Mouse (Mus musculus): ENCODE measurements around the gene Ifnk. TPM values are rescaled to one million over a fixed set of nuclear protein-coding genes. Genes with fewer than 3 reads are reported as not detected.

Ifnk gene
- polyA plus RNA-seq, 1 experiment from 2014 or later: not detected

DNA sequence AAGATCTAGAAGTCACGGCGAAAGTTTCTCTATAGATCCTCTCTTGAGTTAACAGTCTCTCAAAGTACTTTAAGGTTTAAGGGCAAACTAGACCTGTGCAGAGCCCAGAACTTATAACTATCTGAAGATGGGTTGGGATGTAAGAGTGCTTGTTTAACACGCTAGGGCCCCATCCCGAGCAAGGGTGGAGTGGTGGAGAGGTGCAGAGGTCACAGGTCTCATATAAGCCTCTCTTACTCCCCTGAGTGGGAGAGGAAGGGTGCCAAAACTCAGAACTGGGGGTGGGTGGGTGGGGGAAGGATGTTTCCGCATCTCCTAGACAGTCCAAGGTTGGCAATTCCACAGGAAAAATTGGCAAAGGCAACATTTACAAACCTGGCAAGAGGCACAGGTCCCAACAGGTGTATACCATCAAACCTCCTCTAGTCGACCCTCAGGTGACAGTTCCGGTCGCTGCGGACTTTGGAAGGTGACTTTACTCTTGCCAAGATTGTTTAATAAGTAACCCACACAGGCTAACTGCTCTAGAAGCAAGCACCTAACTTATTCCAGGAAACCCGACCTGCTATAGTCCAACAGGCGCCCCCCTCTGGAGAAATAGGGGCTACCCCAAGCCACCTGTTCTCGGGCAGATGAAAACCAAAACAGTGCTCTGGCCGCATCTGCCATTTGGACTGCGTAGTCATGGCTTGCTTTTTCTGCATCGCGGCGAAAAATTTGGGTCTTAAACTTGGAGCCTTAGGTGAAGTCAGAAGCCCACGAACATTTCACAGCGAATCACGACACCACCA, 3.5 kb downstream of the Ifnk start:
- H3K9ac ChIP-seq (ENCODE audit: low read length): peak overlapping the region; percentile 74
- no peak for ATAC-seq (ENCODE audit: insufficient number of reproducible peaks, insufficient read depth, low FRiP score, low read depth)
- H3K9me3 ChIP-seq (ENCODE audit: control insufficient read depth, low read length): no peaks in the 10 kb centered on the region
- H3K4me3 ChIP-seq (ENCODE audit: control insufficient read depth in 1 of 2, insufficient read depth in 1 of 2, low read depth in 1 of 2, low read length in 2 of 2): peak overlapping the region; percentile 73 to 75
- peak overlapping the region; percentile 94 for H3K4me2 ChIP-seq (ENCODE audit: low read length)
- H3K27ac ChIP-seq (replicated peaks in 1 of 2; ENCODE audit: control insufficient read depth in 1 of 2, insufficient read depth in 1 of 2, low read depth in 2 of 2, low read length in 2 of 2): no peak overlapping the region
- 27% methylated on average over 20 of the region's 20 CpGs for WGBS
- H3K36me3 ChIP-seq (ENCODE audit: control insufficient read depth, insufficient read depth, low read length): no peaks in the 10 kb centered on the region
- H3K27me3 ChIP-seq (ENCODE audit: control insufficient read depth, insufficient read depth, low read length): no peaks in the 10 kb centered on the region; the same call in 1 of the 2 replicates
- H3K4me1 ChIP-seq (ENCODE audit: control insufficient read depth in 2 of 2, insufficient read depth in 2 of 2, low read length in 2 of 2): peaks cover 4 to 5% of the 10 kb centered on the region in 2 experiments; a peak in 3 of 4 replicates

DNA sequence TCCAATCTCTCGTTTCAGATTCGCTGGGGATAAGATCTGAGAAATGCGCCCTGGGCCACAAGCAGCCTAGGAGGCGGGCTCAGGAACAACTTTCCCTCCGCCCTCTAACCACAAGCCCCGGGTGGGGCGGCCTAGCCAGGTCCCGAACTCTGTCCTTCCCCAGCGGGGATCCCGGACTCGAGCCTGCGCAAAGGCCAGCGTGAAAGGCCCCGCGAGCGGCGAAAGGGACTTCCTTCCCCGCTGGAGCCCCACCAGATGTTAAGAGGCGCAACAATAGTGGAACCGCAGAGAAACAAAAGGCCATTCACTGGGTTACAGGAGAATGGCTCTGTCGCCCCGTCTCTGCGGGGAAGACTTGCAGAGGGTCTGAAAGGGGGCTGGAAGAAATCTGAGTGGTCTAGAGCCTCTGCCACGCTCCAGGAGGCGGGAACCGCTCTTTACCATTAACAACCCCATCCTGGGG, 4.3 kb downstream of the Ifnk start:
- no peak for ATAC-seq (ENCODE audit: insufficient number of reproducible peaks, insufficient read depth, low FRiP score, low read depth)
- Histone ChIP-seq H3K36me3 (ENCODE audit: control insufficient read depth, insufficient read depth, low read length) (no peaks in the 10 kb centered on the region), H3K9me3 (ENCODE audit: control insufficient read depth, low read length) (no peaks in the 10 kb centered on the region), H3K4me1 (ENCODE audit: control insufficient read depth in 2 of 2, insufficient read depth in 2 of 2, low read length in 2 of 2) (peaks cover 4 to 5% of the 10 kb centered on the region in 2 experiments; a peak in 3 of 4 replicates), H3K27ac (replicated peaks in 1 of 2; ENCODE audit: control insufficient read depth in 1 of 2, insufficient read depth in 1 of 2, low read depth in 2 of 2, low read length in 2 of 2) (no peak overlapping the region), H3K9ac (ENCODE audit: low read length) (peak overlapping the region; percentile 74), H3K27me3 (ENCODE audit: control insufficient read depth, insufficient read depth, low read length) (no peaks in the 10 kb centered on the region; the same call in 1 of the 2 replicates), H3K4me2 (ENCODE audit: low read length) (peak overlapping the region; percentile 94), H3K4me3 (ENCODE audit: control insufficient read depth in 1 of 2, insufficient read depth in 1 of 2, low read depth in 1 of 2, low read length in 2 of 2) (peak overlapping the region; percentile 73 to 75)
- under 1% methylated on average over 26 of the region's 26 CpGs for WGBS

DNA sequence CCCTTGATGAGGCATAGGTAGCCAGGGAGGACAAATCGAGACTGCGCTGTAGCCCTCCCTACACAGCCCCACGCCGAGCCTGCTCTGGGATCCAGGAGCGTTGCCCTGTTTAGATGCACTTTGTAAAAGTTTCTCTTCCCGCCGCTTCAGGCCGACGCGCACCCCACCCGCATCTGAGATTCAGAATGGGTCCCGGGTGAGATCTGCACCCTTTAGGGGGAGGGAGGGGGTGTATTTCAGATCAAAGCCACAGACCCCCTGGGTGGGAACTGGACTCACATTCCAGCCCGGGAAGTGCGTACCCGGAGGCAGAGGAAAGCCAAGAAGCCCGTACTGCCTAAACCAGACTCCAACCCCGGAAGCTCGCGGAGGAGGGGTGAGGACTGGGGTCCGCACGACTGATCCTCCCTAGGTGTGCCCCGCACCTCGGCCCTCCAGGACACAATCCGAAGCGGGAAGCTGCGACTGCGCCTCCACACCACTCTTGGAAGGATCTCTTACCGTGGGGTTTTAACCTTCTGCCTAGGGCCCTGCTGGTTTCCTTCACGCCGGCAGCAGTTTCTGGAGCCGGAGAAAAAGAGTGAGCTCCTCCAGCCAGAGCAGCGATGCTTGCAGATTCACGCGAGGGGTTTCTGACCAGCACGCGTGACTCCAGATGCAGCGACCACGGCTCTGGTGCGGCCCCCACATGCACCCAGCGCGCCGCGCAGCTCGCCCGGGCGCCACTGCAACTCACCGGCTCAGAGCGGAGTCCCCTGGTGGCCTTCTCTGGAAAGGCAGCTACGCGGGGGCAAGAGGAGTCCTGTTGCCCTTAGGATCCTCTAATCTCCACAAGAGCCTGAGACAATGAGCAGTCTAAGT, 5.1 kb downstream of the Ifnk start, which contains the start of gene Mob3b:
TSS of gene Mob3b (minus strand) at position 734 of the 861 bp plus-strand sequence.
- ATAC-seq (ENCODE audit: insufficient number of reproducible peaks, insufficient read depth, low FRiP score, low read depth): peak; percentile 82
- Histone ChIP-seq H3K36me3 (ENCODE audit: control insufficient read depth, insufficient read depth, low read length) (no peaks in the 10 kb centered on the region), H3K4me3 (ENCODE audit: control insufficient read depth in 1 of 2, insufficient read depth in 1 of 2, low read depth in 1 of 2, low read length in 2 of 2) (peak within 1 kb of the TSS; percentile 73 to 75), H3K4me1 (ENCODE audit: control insufficient read depth in 2 of 2, insufficient read depth in 2 of 2, low read length in 2 of 2) (peaks cover 4 to 5% of the 10 kb centered on the region in 2 experiments; a peak in 3 of 4 replicates), H3K9ac (ENCODE audit: low read length) (peak within 1 kb of the TSS; percentile 74), H3K9me3 (ENCODE audit: control insufficient read depth, low read length) (no peaks in the 10 kb centered on the region), H3K27me3 (ENCODE audit: control insufficient read depth, insufficient read depth, low read length) (no peaks in the 10 kb centered on the region; the same call in 1 of the 2 replicates), H3K27ac (replicated peaks in 1 of 2; ENCODE audit: control insufficient read depth in 1 of 2, insufficient read depth in 1 of 2, low read depth in 2 of 2, low read length in 2 of 2) (no peak within 1 kb of the TSS), H3K4me2 (ENCODE audit: low read length) (peak within 1 kb of the TSS; percentile 94)
- WGBS: under 1% methylated on average over 50 of the region's 50 CpGs

DNA sequence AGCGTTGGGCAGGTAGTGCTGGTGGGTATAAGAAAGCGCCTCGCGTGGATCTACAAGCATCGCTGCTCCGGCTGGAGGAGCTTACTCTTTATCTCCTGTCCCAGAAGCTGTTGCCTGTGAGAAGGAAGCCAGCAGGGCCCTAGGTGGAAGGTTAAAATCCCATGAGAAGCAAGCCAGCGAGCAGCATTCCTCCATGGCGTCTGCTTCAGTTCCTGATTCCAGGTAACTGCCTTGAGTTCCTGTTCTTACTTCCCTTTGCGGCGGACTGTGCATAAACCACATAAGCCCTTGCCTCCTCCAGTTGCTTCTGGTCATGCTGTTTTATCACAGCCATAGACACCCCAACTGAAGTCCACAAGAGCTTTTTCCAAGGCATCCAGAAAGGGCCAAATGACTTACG, 6.0 kb downstream of the Ifnk start:
- no peak overlapping the region for H3K27ac ChIP-seq (replicated peaks in 1 of 2; ENCODE audit: control insufficient read depth in 1 of 2, insufficient read depth in 1 of 2, low read depth in 2 of 2, low read length in 2 of 2)
- H3K36me3 ChIP-seq (ENCODE audit: control insufficient read depth, insufficient read depth, low read length): no peaks in the 10 kb centered on the region
- H3K9me3 ChIP-seq (ENCODE audit: control insufficient read depth, low read length): no peaks in the 10 kb centered on the region
- 49% methylated on average over 11 of the region's 11 CpGs for WGBS
- H3K4me3 ChIP-seq (ENCODE audit: control insufficient read depth in 1 of 2, insufficient read depth in 1 of 2, low read depth in 1 of 2, low read length in 2 of 2): no peak overlapping the region
- ATAC-seq (ENCODE audit: insufficient number of reproducible peaks, insufficient read depth, low FRiP score, low read depth): no peak
- H3K4me1 ChIP-seq (ENCODE audit: control insufficient read depth in 2 of 2, insufficient read depth in 2 of 2, low read length in 2 of 2): peaks cover 4 to 5% of the 10 kb centered on the region in 2 experiments; a peak in 3 of 4 replicates
- H3K4me2 ChIP-seq (ENCODE audit: low read length): no peak overlapping the region
- H3K9ac ChIP-seq (ENCODE audit: low read length): no peak overlapping the region
- no peaks in the 10 kb centered on the region; the same call in 1 of the 2 replicates for H3K27me3 ChIP-seq (ENCODE audit: control insufficient read depth, insufficient read depth, low read length)

DNA sequence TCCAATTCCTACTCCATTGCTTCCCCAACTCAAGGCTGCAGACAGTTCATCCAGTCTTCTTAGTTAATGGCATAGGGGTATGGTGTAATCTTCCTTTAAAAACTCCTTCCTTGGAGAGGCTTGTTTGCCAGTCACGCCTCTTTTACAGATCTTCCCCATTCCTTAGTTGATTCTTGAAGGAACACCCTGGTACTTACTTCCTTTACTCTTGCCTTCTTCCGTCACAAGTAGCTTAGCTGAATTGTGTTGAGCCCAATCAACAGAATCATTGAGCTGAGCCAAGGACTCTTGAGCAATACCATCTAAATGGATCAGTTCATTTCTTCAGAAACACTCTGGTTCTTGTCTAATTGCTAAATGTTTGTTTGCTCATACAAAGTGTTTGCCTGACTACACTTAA, 13.4 kb downstream of the Ifnk start:
- WGBS: 83% methylated on average over 2 of the region's 2 CpGs
- H3K27ac ChIP-seq (replicated peaks in 1 of 2; ENCODE audit: control insufficient read depth in 1 of 2, insufficient read depth in 1 of 2, low read depth in 2 of 2, low read length in 2 of 2): no peak overlapping the region
- no peak overlapping the region for H3K4me3 ChIP-seq (ENCODE audit: control insufficient read depth in 1 of 2, insufficient read depth in 1 of 2, low read depth in 1 of 2, low read length in 2 of 2)
- no peak overlapping the region for H3K4me2 ChIP-seq (ENCODE audit: low read length)
- H3K27me3 ChIP-seq (ENCODE audit: control insufficient read depth, insufficient read depth, low read length): no peaks in the 10 kb centered on the region
- no peaks in the 10 kb centered on the region for H3K36me3 ChIP-seq (ENCODE audit: control insufficient read depth, insufficient read depth, low read length)
- H3K4me1 ChIP-seq (ENCODE audit: control insufficient read depth in 2 of 2, insufficient read depth in 2 of 2, low read length in 2 of 2): no peaks in the 10 kb centered on the region
- H3K9me3 ChIP-seq (ENCODE audit: control insufficient read depth, low read length): no peaks in the 10 kb centered on the region
- H3K9ac ChIP-seq (ENCODE audit: low read length): no peak overlapping the region
- no peak for ATAC-seq (ENCODE audit: insufficient number of reproducible peaks, insufficient read depth, low FRiP score, low read depth)

DNA sequence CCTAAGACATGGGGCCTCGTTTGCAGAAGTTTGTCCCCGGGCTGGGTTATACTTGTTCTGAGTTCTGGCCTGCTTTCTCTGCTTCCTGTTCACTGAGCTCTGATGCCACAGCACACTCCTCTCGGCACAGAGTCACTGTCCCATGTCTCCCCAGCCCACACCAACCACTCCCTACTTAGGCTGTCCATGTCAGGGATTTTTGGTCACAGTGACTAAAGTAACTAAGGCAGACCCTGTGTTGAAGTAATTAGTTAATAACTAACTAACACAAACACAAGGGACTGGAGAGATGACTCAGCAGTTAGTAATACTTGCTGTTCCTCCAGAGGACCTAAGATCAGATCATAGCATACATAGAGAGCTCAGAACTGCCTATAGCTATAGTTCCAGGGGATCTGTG, 14.1 kb downstream of the Ifnk start:
- H3K4me3 ChIP-seq (ENCODE audit: control insufficient read depth in 1 of 2, insufficient read depth in 1 of 2, low read depth in 1 of 2, low read length in 2 of 2): no peak overlapping the region
- H3K36me3 ChIP-seq (ENCODE audit: control insufficient read depth, insufficient read depth, low read length): no peaks in the 10 kb centered on the region
- no peaks in the 10 kb centered on the region for H3K4me1 ChIP-seq (ENCODE audit: control insufficient read depth in 2 of 2, insufficient read depth in 2 of 2, low read length in 2 of 2)
- H3K27ac ChIP-seq (replicated peaks in 1 of 2; ENCODE audit: control insufficient read depth in 1 of 2, insufficient read depth in 1 of 2, low read depth in 2 of 2, low read length in 2 of 2): no peak overlapping the region
- no peaks in the 10 kb centered on the region for H3K27me3 ChIP-seq (ENCODE audit: control insufficient read depth, insufficient read depth, low read length)
- no peak overlapping the region for H3K9ac ChIP-seq (ENCODE audit: low read length)
- no peak for ATAC-seq (ENCODE audit: insufficient number of reproducible peaks, insufficient read depth, low FRiP score, low read depth)
- H3K4me2 ChIP-seq (ENCODE audit: low read length): no peak overlapping the region
- 81% methylated on average over 3 of the region's 3 CpGs for WGBS
- no peaks in the 10 kb centered on the region for H3K9me3 ChIP-seq (ENCODE audit: control insufficient read depth, low read length)

DNA sequence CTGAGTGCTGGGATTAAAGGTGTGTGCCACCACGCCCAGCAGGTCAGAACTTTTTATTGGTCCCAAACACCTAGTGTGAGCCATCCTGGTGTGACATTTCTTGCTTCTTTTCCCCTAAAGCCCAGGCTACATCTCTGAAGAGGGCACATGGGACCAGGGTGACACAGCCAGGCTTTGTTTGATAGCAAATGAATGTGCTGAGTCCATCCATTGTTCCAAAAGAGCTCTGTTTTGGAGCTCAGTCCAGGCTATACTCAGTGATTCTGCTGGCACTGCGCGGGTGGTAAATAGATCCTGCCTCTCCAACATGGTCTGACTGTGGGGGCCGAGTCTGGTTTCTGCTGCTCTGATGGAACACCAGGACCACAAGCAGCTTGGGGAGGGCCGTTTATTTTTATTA, 16.0 kb downstream of the Ifnk start:
- 79% methylated on average over 5 of the region's 5 CpGs for WGBS

More for the DNA sequence above, 16.0 kb downstream of the Ifnk start:
- Histone ChIP-seq H3K27ac (replicated peaks in 1 of 2; ENCODE audit: control insufficient read depth in 1 of 2, insufficient read depth in 1 of 2, low read depth in 2 of 2, low read length in 2 of 2) (no peak overlapping the region), H3K27me3 (ENCODE audit: control insufficient read depth, insufficient read depth, low read length) (no peaks in the 10 kb centered on the region), H3K9me3 (ENCODE audit: control insufficient read depth, low read length) (no peaks in the 10 kb centered on the region), H3K4me1 (ENCODE audit: control insufficient read depth in 2 of 2, insufficient read depth in 2 of 2, low read length in 2 of 2) (no peaks in the 10 kb centered on the region), H3K4me3 (ENCODE audit: control insufficient read depth in 1 of 2, insufficient read depth in 1 of 2, low read depth in 1 of 2, low read length in 2 of 2) (no peak overlapping the region), H3K36me3 (ENCODE audit: control insufficient read depth, insufficient read depth, low read length) (no peaks in the 10 kb centered on the region), H3K9ac (ENCODE audit: low read length) (no peak overlapping the region), H3K4me2 (ENCODE audit: low read length) (no peak overlapping the region)
- no peak for ATAC-seq (ENCODE audit: insufficient number of reproducible peaks, insufficient read depth, low FRiP score, low read depth)

All from heart, embryonic 14.5 days (tissue).